Mouse (Mus musculus): ENCODE results near the gene Trf. TPM values are rescaled to one million over a fixed set of nuclear protein-coding genes. Genes with fewer than 3 reads are reported as not detected.
"Not testable (repeated sequence)": the region's sequence is repeated elsewhere in the genome, so short reads cannot be mapped to it uniquely, and the experiment has no call there.

Gene Trf
- total and polyA plus RNA-seq, 2 experiments from 2014 or later, result 25.1 to 27.5 TPM

DNA sequence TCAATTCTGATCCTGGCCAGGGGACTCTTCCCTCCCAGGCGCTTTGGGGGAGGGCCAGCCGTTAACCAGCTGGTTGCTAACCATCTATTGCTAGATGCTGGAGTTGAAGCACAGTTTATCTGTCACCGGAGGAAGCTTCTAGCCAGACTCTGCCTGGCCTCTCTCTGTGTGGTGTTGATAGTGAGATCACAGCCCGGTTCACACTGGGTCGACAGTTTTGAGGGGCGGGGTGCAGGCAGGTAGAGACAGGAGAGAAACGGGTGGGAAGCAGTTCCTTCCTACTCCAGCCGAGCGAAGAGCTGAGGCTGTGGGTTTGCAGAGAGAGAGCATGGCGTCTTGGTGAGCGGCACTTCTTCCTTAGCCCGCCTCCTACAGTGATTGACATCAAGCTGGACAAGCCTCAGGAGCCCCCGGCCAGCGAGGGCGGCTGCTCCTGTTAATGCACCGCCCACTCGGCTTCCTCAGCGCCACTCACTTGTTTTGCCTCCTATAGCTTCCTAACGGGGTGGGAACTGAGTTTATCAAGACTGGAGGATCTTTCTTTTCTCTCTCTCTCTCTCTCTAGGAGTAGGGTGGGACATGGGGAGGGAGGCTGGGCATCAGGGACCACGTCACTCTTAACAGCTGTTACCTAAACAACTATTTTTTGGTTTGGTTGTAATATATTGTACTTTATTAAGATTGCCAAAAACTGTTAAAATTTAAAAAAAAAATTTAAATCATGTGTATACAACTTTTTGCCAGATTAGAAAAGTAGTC lies 49.3 kb downstream of the Trf start:
- Histone ChIP-seq H3K36me3 (ENCODE audit: insufficient read depth) (peaks cover 21% of the 10 kb centered on the region), H3K4me2 (ENCODE audit: low read depth) (peak overlapping the region; percentile 40), H3K4me1 (ENCODE audit: insufficient read depth) (peaks cover 9% of the 10 kb centered on the region), H3K4me3 (ENCODE audit: low read depth, low read length) (peak overlapping the region; percentile 17; the same call in 1 of the 2 replicates), H3K9me3 (ENCODE audit: low read length) (no peaks in the 10 kb centered on the region), H3K27me3 (ENCODE audit: insufficient read depth, low read length) (no peaks in the 10 kb centered on the region), H3K27ac (ENCODE audit: low read depth, low read length) (0 out of 2 replicates have a peak overlapping the region, but pooled peaks have one; percentile 10), H3K9ac (0 out of 2 replicates have a peak overlapping the region, but pooled peaks have one; percentile 33)
- peak; percentile 74 for ATAC-seq
- DNase-seq, result peak; percentile 64
- WGBS, result 4% methylated on average over 20 of the region's 20 CpGs
- TF ChIP-seq CTCF (IDR thresholded peaks at IDR 0.05; ENCODE audit: low read depth), result no peak

DNA sequence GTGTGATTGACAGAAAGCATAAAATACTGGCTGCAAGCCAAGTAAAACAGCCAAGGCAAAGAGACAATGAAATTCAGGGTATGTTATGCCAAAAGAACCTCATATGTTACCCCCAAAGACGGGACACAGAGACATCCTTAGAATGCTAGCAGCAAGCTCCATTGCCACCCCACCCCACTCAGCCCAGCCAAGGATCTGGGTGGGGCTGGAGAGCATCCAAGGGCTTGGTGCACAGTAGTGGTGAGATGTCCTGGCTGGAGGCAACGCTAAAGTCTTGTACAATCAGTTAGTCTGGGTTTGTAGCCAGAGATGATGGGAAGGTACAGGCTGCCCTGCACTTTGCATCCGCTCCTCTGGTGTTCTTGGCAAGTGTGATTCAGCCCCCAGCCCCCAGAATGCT lies 49.9 kb downstream of the Trf start:
- peak; percentile 28 for ATAC-seq
- no peak overlapping the region for H3K9ac ChIP-seq

DNA sequence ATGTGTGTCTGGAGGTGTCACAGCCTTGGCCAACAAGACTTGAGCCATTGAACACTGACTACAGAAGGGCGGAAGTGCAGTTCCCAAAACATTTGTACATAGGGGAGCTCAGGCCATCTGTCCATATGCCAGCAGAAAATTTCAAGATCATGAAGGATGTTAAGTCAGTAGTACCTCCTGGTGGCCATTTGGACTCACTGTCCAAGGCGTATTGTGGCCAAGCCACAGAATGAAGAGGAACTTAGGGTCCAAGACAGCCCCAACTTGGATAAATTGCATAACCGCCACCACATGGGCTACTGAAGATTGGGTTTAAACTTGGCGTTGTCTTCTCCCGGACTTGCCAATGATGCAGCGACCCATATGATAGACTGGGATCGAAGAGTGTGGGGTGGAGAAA lies 54.6 kb downstream of the Trf start:
- 92% methylated on average over 7 of the region's 7 CpGs for WGBS
- no peak for DNase-seq
- H3K9ac ChIP-seq, result no peak overlapping the region

More for the DNA sequence above, 49.9 kb downstream of the Trf start:
- Histone ChIP-seq H3K27ac (ENCODE audit: low read depth, low read length) (0 out of 2 replicates have a peak overlapping the region, but pooled peaks have one; percentile 10), H3K36me3 (ENCODE audit: insufficient read depth) (peaks cover 21% of the 10 kb centered on the region), H3K4me3 (ENCODE audit: low read depth, low read length) (no peak overlapping the region), H3K27me3 (ENCODE audit: insufficient read depth, low read length) (no peaks in the 10 kb centered on the region), H3K4me1 (ENCODE audit: insufficient read depth) (peaks cover 9% of the 10 kb centered on the region), H3K4me2 (ENCODE audit: low read depth) (peak overlapping the region; percentile 40), H3K9me3 (ENCODE audit: low read length) (no peaks in the 10 kb centered on the region)
- TF ChIP-seq CTCF (IDR thresholded peaks at IDR 0.05; ENCODE audit: low read depth), result no peak
- WGBS, result 27% methylated on average over 3 of the region's 3 CpGs
- DNase-seq, result peak; percentile 50

DNA sequence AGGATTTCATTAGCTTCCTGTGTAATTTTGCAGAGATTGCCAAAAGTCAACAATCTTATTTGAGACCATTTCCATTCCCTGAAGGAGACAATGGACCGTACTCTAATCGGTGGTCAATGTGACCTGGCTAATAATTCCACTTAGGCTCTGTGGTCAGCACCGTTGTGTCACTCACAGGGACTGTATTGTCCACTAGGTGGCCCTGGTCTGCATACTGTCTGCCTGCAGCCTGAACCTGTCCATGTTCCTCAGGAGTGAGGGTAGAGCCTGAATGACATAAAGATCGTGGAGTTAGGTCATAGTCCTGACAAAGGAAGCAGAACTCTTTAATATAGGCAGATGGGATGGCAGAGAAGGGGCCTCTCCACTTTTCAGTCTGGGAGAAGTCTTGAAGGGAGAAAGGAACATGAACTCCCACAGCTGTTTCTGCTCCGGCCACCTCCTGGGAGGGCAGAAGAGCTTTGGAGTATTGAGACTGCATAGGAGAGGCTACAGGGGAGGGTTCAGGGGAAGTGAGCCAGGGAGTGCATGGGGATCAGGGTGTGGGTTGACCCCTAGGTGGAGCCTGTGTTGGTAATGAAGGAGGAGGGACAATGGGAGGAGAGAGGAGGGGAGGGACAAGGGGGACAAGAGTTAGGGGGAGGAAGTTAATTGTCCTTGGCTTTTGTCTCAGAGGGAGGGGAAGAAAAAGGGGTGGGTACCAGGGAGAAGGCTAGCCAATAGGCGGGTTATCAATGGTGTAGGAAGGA lies 55.3 kb downstream of the Trf start:
- H3K4me1 ChIP-seq (ENCODE audit: insufficient read depth), result no peaks in the 10 kb centered on the region
- H3K4me3 ChIP-seq (ENCODE audit: low read depth, low read length), result no peak overlapping the region
- H3K4me2 ChIP-seq (ENCODE audit: low read depth), result no peak overlapping the region
- no peak for ATAC-seq
- no peaks in the 10 kb centered on the region for H3K27me3 ChIP-seq (ENCODE audit: insufficient read depth, low read length)
- 69% methylated on average over 6 of the region's 6 CpGs for WGBS
- H3K27ac ChIP-seq (ENCODE audit: low read depth, low read length), result no peak overlapping the region
- H3K36me3 ChIP-seq (ENCODE audit: insufficient read depth), result peaks cover 21% of the 10 kb centered on the region
- no peaks in the 10 kb centered on the region for H3K9me3 ChIP-seq (ENCODE audit: low read length)
- no peak overlapping the region for H3K9ac ChIP-seq
- DNase-seq, result no peak
- TF ChIP-seq CTCF (IDR thresholded peaks at IDR 0.05; ENCODE audit: low read depth), result peak; percentile 63

More for the DNA sequence above, 54.6 kb downstream of the Trf start:
- Histone ChIP-seq H3K4me2 (ENCODE audit: low read depth) (no peak overlapping the region), H3K4me3 (ENCODE audit: low read depth, low read length) (no peak overlapping the region), H3K27ac (ENCODE audit: low read depth, low read length) (no peak overlapping the region), H3K4me1 (ENCODE audit: insufficient read depth) (peaks cover 6% of the 10 kb centered on the region), H3K36me3 (ENCODE audit: insufficient read depth) (peaks cover 19% of the 10 kb centered on the region), H3K27me3 (ENCODE audit: insufficient read depth, low read length) (no peaks in the 10 kb centered on the region), H3K9me3 (ENCODE audit: low read length) (no peaks in the 10 kb centered on the region)
- ATAC-seq, result no peak
- TF ChIP-seq CTCF (IDR thresholded peaks at IDR 0.05; ENCODE audit: low read depth), result 0 out of 2 replicates have a peak, but pooled peaks have one; percentile 24

DNA sequence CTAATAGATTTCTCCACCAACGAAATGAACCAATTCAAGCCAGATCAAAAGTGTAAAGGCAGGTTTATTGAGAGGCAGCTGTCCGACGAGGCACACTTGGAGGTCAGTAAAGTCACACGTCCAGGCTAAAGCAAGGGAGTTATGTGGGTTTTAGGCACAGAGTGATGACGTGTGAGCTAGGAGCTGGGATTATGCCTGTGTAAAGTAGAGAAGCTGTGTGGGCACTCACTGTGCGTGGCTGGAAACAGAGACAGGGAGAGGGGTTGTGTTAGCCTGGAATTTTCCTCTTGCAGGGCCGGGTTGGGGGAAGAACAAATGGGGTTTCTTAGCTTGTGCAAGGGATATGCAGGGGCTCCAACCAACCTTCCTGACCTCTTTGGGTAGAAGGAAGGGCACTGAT lies 61.5 kb downstream of the Trf start:
- peaks cover 59% of the 10 kb centered on the region for H3K36me3 ChIP-seq (ENCODE audit: insufficient read depth)
- no peaks in the 10 kb centered on the region for H3K27me3 ChIP-seq (ENCODE audit: insufficient read depth, low read length)
- H3K4me3 ChIP-seq (ENCODE audit: low read depth, low read length), result no peak overlapping the region
- no peaks in the 10 kb centered on the region for H3K9me3 ChIP-seq (ENCODE audit: low read length)
- no peak overlapping the region for H3K4me2 ChIP-seq (ENCODE audit: low read depth)
- DNase-seq (no peak), ATAC-seq (no peak)
- H3K9ac ChIP-seq, result no peak overlapping the region
- no peak overlapping the region for H3K27ac ChIP-seq (ENCODE audit: low read depth, low read length)
- no peaks in the 10 kb centered on the region for H3K4me1 ChIP-seq (ENCODE audit: insufficient read depth)
- no peak for TF ChIP-seq CTCF (IDR thresholded peaks at IDR 0.05; ENCODE audit: low read depth)
- WGBS, result 55% methylated on average over 7 of the region's 7 CpGs

DNA sequence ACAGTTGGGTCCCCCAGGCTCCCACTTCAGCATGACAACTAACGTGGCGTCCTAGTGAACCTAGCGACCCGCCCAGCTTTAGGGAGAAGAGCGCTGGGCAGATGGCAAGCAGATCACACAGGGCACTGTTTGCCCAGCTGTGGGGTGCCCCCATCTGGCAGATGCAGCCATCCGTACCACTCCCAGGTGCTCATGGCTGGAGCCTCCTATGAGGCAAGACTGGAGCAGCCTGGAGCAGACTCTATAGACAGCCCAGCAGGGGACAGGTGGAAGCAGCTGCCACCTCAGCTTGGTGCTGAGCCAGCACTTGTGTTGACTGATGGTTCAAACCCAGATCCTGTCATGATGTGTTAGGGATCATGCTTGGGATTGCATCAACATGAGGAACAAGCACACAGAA lies 62.2 kb downstream of the Trf start:
- DNase-seq, result no peak
- no peaks in the 10 kb centered on the region for H3K9me3 ChIP-seq (ENCODE audit: low read length)
- peaks cover 64% of the 10 kb centered on the region for H3K36me3 ChIP-seq (ENCODE audit: insufficient read depth)
- H3K4me2 ChIP-seq (ENCODE audit: low read depth), result no peak overlapping the region
- no peak for TF ChIP-seq CTCF (IDR thresholded peaks at IDR 0.05; ENCODE audit: low read depth)
- H3K27ac ChIP-seq (ENCODE audit: low read depth, low read length), result no peak overlapping the region
- WGBS, result 82% methylated on average over 6 of the region's 6 CpGs
- H3K9ac ChIP-seq, result no peak overlapping the region
- H3K4me3 ChIP-seq (ENCODE audit: low read depth, low read length), result no peak overlapping the region
- ATAC-seq, result no peak
- no peaks in the 10 kb centered on the region for H3K27me3 ChIP-seq (ENCODE audit: insufficient read depth, low read length)
- no peaks in the 10 kb centered on the region for H3K4me1 ChIP-seq (ENCODE audit: insufficient read depth)

DNA sequence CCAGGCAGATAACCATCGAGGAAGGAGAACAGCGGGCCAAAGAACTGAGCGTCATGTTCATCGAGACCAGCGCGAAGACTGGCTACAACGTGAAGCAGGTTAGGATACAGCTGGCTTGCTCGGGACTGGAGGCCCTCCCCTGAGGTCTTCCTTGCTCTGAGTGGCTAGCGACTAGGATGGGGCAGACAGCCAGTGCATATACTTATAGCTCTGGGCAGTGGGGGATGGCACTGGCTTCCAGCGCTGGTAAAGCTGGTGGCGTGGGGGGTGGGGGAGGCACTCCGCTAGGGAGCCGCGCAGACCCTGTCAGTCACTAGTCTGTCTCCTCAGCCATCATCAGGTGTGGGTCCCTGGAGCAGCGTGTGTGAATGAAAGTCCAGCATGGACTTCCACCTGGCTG lies 66.4 kb downstream of the Trf start:
- H3K9me3 ChIP-seq (ENCODE audit: low read length), result no peaks in the 10 kb centered on the region
- no peak for ATAC-seq
- no peak for DNase-seq
- H3K9ac ChIP-seq, result no peak overlapping the region
- whole genome bisulfite sequencing, result 79% methylated on average over 15 of the region's 15 CpGs
- H3K4me3 ChIP-seq (ENCODE audit: low read depth, low read length), result no peak overlapping the region
- H3K36me3 ChIP-seq (ENCODE audit: insufficient read depth), result peaks cover 82% of the 10 kb centered on the region
- no peak overlapping the region for H3K4me2 ChIP-seq (ENCODE audit: low read depth)
- H3K4me1 ChIP-seq (ENCODE audit: insufficient read depth), result no peaks in the 10 kb centered on the region
- no peak overlapping the region for H3K27ac ChIP-seq (ENCODE audit: low read depth, low read length)
- no peaks in the 10 kb centered on the region for H3K27me3 ChIP-seq (ENCODE audit: insufficient read depth, low read length)
- TF ChIP-seq CTCF (IDR thresholded peaks at IDR 0.05; ENCODE audit: low read depth), result no peak

DNA sequence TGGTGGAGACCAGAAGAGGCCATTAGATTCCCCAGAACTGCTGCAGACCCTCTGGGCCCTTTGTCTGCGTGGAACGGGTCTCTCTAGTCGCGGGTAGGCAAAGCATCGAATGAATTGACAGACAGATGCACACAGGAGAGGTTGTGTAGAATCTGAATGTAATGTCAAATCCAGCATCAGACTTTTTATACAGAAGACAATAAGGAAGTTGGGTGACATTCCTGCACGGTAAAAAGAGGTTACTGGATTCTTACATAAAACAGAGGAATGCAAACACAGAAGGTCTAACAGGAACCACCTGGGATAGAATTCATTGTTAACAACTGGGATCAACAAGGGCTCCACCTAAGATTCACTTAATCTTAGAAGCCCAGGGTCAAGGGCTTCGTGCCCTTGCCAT lies 75.1 kb downstream of the Trf start:
- H3K27me3 ChIP-seq (ENCODE audit: insufficient read depth, low read length); DNase-seq; H3K9ac ChIP-seq; H3K4me3 ChIP-seq (ENCODE audit: low read depth, low read length); H3K27ac ChIP-seq (ENCODE audit: low read depth, low read length); ATAC-seq; H3K9me3 ChIP-seq (ENCODE audit: low read length); H3K4me2 ChIP-seq (ENCODE audit: low read depth); H3K4me1 ChIP-seq (ENCODE audit: insufficient read depth): not testable (repeated sequence)
- 81% methylated on average over 7 of the region's 7 CpGs for WGBS
- H3K36me3 ChIP-seq (ENCODE audit: insufficient read depth), result peaks cover 29% of the 10 kb centered on the region
